Mouse (Mus musculus): ENCODE measurements around the gene Hspb3. TPM values are rescaled to one million over a fixed set of nuclear protein-coding genes. Genes with fewer than 3 reads are reported as not detected.

The Hspb3 gene
- total RNA-seq (2021), result 1 to 10 TPM in 1 of 2 experiments, under 1 TPM in 1; 0.92 to 1.8 TPM
- long read RNA-seq, experiment 1, partial matches to known transcripts, result 0 of 2 reads
- long read RNA-seq, experiment 1, other reads (novel, unspliced or antisense), result 0 of 2 reads
- long read RNA-seq, experiment 2, result 0 reads

DNA sequence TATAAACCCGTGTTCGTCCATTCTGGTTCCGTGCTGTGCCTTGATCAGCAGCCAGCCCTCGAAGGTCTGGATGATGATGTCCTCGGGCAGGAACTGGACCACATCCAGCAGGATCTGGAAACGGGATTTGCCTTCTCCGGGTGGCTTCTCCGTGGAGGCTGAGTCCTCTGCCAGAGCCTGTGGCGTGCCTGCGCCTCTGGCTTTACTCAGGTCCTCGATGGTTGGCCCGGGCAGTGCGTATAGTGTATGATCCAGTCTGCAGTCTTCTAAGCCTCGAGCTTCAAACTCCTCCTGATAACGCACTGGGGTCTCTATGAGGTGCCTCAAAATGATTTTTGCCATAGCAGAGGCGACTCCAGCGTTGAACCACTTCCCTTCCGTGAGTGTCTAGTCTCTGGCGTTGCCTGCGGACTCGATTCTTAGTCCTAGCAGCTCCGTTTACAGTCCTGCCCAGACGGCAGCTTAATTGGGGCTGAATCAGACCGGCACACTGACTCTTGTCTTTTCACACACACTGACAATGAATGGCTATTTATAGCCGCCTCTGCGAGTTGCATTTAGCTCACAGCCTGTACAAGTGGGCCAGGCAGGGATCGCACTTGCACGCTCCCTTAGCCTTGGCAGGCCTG, at the start of gene Hspb3:
Gene Hspb3 (minus strand): TSS at position 526 of the 629 bp plus-strand sequence.
- DNase-seq (ENCODE audit: low spot score in 2 of 2), result no peak

DNA sequence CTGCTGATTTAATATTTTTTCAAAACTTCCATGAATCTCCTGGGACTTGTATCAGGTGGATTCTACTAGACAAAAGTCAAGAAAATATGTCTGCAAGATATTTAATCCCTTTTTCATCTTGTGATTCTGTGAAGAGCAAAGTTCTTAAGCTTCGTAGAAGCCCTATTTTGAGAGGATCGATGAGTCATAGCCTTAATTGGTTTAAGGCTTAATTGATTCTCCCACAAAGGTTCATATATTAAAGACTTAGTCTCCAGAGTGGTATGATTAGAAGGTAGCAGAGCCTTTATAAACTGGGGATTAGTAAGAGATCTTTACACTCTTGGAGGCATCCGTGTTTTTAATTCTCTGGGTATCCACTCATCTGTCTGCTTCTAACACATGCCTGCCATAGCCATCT, 49.7 kb upstream of the Hspb3 start:
- no peak for DNase-seq (ENCODE audit: low spot score in 2 of 2)

DNA sequence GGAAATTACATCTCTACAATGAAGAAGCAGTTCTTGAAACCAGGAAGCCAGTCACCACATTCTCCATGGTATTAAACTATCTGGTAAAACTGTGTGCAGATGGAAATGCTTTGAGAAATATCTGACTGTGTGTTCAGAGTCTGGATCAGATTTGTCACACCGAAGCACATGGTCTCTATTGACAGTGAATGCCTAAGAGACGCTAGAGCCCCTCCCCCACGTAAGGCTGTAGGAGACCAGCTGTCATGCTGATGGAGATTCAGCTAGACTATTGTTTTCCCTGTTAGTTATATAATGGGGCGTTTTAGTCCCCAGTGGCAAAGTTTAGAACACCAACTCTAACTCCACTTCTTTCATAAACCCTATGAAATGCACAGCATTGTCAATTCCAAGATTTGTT, 42.7 kb upstream of the Hspb3 start:
- no peak for DNase-seq (ENCODE audit: low spot score in 2 of 2)

DNA sequence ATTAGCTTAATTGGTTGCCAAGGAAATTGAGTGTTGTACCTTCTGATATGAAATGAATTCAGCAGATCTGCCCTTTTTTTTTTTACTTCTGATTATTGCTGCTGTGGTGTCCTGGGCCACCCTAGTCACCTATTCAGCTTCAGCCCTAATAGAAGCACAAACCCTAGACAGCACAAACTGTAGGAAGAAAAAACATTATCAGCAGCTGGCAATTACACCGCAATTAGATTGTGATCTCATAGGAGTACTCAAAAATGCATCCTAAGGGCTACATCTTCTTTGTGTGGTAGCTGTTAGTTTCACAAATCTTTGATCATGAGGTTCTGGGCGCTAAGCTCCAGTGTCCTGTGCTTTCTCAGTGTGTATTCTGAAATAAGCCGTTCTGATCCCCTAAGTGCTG, 37.7 kb upstream of the Hspb3 start:
- no peak for DNase-seq (ENCODE audit: low spot score in 2 of 2)

DNA sequence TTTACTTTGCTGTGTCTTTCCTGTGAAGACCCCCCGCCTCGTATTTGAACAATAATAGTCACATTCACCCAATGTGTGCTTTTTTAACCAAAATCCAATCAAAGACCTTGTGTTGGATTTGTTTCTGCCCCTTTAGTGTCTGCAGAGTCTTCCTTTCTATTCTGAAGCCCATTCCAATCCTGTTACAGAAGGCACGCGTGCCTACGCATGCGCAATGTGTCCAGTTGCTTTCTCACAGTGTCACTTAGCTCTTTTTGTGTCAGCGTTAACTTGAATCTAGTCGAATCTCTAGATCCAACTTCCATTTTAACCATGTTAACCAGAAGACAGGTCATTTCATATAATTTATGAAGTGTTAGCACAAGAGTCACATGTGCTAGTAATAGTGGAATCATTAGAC, 36.5 kb upstream of the Hspb3 start:
- DNase-seq (ENCODE audit: low spot score in 2 of 2), result no peak

DNA sequence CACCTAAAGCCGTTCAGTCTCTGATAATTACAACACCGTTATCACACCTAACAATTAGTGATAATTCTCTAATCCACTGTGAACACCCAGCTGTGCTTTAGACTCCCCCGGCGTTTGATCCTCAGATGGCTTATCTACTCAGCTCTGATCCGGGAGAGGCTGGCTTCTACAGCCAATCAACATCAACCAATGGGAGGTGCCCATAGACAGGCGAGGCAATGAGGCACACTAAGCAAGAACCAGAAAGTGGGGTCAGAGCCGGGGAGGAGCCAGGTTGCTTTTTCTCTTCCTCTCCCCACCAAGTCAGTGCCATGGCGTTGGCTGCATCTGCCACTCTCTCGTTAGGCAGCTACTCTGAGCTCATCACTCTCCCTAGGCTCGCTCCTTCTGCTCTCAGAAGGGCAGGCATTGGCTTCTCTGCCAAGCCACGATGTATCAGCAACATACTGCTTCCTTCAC, 36.0 kb upstream of the Hspb3 start:
- DNase-seq (ENCODE audit: low spot score in 2 of 2), result no peak

DNA sequence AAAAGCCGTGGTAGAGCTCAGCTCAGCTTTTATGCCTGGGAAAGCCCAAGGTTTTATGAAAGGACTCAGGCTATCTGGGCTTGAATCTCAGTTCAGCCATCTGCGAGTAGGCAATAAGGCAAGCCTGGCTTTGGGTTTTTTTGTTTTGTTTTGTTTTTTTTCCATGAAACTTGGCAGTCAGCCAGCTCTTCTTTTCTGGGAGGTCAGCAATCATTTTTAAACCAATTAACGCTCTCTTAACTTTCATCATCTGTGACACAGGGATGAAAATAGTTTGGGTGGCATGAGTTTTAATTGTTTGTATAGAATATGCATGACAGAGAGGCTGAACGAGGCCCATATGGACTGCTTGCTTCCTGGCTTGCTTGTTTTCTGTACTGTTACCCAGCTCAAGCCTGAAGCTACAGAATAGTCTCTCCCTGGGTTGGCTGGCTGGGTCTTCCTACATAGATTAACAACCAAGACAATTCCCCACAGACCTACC, 33.4 kb upstream of the Hspb3 start:
- DNase-seq (ENCODE audit: low spot score in 2 of 2), result no peak

DNA sequence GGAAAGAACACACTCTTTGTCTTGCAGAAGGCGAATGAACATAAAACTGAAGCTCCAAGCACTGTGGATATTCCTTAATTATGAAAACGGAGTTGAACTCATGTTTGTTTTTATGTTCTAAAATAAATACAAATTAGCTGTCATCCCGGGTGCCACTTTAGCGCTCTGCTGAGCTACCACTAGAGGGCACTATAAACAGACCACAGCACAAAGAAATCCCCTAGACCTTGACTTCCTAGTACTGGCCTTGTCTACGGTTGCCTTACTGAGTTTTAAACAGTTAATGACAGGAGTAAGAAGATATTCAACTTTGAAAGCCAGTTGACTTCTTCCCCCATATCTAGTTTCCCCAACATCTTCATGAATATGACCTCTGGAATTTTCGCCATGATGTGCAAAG, 29.9 kb upstream of the Hspb3 start:
- DNase-seq (ENCODE audit: low spot score in 2 of 2), result no peak

DNA sequence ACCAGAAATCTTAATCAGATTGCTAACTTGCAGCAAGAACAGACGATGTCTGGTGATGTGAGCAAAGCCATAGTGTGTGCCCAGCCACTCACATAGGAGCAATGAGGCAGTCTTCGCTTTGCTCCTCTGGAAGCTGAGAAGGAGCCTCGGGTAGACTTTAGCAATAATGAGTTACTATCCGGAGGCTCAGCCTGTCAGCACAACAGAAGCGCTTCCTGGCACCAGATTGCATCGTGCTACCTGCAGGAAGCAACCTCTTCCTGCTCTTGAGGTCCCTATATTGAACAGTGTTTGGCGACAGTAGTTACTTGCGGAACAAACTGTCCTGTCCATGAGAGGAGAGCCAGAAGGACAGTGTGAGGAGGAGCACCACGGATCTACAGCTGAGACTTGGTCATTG, 28.2 kb upstream of the Hspb3 start:
- DNase-seq (ENCODE audit: low spot score in 2 of 2), result no peak

DNA sequence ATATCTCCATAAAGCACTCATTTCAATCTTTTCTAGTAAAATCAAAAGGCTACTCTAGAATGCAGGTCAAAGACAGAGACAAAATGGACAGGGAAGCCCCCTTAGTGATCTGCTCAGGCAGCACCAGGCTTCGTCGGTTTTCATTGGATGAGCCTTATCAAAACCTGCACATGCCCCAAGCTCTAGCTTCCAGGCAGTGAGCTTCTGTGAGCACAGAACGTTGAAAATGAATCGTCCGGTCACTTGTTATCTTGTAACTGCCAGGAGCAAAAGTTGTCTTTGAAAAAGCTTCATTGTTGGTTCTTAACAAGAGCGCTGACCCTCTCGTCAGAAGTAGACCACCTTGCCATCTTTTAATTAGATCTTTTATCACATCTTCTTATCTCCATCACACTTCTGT, 26.4 kb upstream of the Hspb3 start:
- DNase-seq (ENCODE audit: low spot score in 2 of 2), result no peak

DNA sequence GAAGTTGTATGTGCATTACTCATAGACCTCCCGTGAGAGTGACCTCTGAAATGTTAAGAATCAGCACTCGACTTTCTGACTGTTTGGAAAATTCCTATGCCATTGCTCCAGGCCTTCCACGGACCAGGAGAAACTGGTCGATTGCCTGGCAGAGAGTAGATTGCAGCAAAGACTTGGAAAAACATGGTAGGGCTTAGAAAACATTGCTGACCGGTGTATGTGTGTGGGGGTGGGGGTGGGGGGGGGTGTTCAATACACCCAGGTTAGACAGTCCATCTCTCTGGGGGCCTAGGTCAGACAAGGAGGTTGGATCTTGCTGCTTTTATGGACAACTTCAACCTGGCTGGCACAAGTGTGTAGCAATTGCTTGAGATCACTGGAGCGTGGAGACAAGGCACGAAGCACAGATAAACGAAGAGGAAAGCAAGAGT, 23.2 kb upstream of the Hspb3 start:
- DNase-seq (ENCODE audit: low spot score in 2 of 2), result no peak

DNA sequence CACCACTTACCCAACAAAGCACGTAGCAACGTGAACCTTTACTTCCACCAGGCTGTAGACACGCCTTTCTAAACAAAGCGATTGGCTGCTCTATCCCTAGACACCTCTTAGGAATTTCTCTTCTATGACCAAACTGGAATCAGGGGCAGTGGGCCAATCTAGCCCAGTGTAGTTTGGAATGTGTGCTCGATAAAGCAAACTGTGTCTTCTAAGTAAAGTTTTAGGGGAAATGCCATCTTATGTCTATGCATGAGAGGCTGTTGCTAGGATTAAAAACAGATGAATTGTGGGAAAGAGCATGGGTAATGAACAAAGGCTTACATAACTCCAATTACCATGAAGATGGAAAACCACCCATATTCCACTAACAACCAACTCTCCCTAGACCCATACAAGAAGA, 19.3 kb upstream of the Hspb3 start:
- no peak for DNase-seq (ENCODE audit: low spot score in 2 of 2)

DNA sequence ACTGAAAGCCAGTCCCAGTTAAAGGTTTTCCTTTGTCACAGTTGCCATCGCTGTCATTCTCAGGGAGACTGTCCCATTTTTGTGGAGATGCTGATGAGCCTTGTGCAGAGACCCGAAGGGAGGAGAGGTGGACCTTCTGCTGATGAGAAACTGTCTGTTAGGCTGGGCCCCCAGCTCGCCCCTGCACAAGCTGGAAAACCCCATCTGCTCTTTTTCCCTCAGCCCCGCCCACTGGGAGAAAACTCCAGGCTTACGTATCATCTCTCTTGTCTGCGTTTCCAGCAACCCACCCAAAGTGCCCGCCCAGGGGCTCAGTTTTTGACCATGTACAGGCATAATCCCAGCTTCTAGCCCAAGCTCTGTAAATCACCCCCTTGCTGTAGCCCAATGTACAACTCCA, 17.2 kb upstream of the Hspb3 start:
- no peak for DNase-seq (ENCODE audit: low spot score in 2 of 2)

DNA sequence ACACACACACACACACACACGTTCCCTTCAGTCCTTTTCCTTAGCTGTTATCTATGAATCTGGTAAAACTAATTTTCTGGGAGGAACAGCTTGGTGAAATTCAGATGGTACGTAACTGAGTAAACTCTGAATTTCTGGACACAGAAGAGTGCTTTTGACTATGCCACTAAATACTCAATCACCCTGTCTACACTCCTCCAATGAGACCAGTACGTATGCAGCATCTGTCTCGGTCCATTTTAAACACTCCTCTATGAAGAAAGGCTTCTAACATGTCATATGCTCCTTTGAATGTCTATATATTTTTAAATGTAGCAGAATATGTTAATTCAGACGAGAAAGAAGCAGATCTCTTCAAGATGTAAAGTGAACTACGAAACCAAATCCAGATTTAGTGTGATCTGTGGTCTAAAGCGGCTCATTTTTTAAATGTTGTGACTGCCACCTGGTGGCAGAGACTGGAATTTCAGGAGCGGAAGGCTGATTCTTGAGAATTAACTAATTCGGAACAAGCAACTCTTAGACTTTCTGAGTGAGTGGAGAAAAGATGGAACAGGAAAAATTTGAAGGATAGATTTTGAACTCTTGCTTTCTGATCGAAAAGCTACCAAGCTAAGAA, 6.1 kb upstream of the Hspb3 start:
- no peak for DNase-seq (ENCODE audit: low spot score in 2 of 2)

DNA sequence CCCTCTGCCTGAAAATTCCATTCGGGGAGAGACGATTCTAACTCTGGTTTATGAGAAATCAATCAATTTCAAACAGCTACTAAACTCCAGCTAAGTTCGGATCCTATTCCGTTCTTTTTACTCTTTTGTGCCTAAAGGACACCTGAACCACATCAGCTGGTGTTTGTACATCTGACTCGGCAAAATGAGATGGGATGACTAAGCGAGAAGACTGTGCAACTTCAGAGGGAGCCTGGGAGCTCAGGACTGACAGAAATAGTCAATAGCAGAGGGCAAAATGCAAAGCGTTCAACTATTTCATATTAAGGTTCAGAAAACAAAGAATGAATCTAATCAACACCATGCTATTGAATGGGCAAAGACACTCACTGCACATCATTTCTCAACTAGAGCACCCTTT, 407 bp upstream of the Hspb3 start:
- DNase-seq (ENCODE audit: low spot score in 2 of 2), result no peak

DNA sequence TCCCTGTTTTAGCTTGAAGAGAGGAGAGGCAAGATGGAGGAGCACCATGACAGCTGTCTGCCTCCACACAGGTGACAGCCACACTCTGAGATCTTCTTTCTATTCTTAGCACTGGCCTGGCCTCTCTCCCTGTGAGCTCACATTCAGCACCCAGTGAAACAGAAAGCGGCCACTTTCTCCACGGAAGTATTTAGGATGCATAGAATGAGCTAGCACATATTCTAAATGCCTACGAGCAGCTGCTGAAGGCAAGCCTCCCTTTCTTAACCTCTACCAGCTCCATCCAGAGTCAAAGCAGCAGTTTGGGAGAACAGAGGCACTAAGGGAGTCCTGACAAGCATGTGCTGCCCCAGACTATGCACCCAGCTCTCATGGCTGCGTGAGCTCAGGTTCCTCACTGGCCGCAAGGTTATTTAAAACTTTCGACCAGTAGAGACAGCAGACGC, 1.6 kb downstream of the Hspb3 start:
- no peak for DNase-seq (ENCODE audit: low spot score in 2 of 2)

DNA sequence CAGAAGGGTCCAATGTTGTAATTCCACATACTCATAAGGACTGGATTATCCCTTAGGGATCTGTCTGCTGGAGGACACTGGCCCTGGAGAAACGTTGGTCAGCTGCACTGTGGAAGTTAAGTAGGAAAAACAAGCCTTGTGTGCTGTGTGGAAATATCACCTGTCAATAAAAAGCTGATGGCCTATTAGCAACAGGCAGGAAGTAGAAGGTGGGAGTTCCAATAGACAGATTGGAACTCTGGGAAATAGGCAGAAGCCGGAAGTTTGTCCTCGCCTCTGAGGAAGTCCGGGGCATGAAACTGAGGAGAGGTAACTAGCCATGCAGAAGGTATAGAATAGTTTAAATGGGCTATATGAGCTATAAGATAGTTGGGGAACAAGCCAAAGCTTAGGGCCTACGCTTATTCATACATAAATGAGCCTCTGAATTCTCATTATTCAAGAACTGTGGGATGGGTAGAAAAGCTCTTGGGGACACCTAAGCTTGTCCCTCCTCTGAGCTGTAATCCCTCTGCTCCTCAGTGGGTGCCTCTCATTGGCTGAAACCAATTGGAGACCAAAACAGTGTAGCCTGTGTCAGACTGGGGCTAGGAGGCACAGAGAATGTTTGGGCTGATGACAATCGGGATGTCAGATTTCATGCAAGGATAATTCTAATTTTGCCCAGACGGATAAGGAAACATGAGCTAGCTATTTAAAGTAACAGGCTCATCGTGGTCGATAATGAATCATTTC, 2.7 kb downstream of the Hspb3 start:
- no peak for DNase-seq (ENCODE audit: low spot score in 2 of 2)

DNA sequence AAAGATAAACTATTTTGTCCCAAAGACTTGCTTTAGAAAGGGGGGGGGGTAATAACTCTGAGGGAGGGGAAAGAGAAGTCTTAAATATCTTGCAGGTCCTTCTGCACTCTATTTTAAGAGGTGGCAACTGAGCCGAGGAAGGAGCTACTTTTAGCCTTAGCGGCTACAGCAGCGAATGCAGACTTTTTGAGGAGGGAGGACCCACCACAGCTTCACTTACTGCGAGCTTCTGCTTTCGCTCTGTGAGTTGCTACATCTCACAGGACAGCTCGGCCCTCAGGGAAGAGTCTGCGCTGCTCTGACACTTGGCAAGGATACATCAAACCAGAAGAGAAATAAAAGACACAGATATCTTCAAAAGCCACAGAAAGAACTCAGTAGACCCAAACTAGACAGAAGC, 6.3 kb downstream of the Hspb3 start:
- DNase-seq (ENCODE audit: low spot score in 2 of 2), result no peak

DNA sequence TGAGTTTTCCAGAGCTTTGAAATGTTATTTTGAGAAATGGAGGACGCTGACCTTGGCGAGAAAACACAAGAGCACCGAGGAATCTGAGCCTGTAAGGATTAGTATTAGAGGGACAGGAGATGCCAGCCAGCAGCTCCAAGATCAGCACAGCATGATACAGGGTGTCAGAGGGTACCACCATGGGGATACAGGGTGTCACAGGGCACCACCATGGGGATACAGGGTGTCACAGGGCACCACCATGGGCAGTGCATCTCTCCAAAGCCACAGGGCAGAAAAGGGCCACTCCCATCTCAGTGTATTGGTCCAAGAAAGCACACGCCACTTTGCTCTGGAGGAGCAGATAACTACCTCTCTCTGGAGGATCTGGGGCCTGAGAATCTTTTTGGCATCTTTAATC, 6.8 kb downstream of the Hspb3 start:
- no peak for DNase-seq (ENCODE audit: low spot score in 2 of 2)

DNA sequence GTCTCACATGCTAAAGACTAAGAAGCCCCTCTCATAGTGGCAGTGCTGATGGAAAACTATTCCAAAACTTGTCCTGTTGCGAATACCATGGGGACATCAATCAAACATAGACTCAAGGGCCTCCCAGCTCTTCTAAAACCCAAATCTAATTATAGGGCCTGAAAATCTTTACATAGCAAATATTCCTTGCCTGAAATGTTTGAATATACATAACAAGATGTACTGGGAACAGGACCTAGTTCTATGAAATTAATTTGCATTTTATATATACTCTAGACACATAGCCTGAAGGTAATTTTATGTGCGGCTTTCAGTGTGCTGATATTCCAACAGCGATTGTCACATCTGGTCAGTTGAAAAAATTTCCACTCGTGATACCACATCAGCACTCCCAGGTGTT, 8.0 kb downstream of the Hspb3 start:
- no peak for DNase-seq (ENCODE audit: low spot score in 2 of 2)

DNA sequence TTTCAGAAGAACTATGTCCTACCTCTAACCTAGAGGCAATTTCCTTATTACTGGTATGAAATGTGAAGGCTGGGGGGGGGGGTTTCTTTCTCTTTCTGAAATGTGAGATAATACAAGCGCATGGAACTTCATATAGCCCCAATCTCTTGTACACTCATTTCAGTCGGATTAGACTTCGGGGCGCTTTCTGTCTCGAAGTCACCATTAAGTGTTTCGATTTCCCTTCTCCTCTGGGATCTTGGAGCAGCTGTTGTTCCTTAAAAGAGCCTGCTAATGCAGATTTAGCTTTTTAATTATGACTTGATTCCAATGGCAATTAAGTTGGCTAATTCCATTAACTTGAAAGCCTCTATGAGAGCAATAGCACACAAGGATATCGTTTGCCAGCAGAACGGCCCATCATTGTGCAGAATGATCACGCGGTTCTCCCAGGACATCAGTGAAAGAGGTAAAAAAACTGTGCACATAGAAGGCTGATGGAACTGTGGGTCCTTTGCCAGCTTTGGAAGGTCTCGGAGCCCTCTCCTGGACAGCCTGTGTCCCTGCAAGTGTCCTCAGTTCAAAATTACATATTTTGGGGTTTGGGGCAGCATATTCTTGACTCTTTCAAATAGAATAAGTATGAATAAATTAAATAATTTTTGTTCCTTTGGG, 22.4 kb downstream of the Hspb3 start:
- DNase-seq (ENCODE audit: low spot score in 2 of 2), result no peak

DNA sequence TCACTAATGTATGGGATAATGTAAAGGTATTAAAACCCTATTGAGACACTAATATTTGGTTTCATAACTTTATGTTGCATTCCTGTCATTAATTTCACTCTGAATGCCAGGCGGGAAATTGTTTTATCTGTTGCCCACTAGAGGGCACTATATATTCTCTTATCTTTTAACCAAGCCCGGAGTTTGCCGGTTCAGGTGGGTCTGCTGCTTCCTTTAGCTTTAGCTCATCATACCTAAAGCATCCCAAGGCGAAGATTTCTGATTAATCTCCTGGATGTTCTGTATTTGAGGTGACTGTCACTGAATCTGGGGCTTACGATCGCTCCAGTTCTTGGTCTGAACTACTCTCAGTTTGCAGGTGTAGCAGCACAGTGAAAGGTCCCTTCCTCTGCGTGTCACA, 24.6 kb downstream of the Hspb3 start:
- DNase-seq (ENCODE audit: low spot score in 2 of 2), result no peak

All from adrenal gland, postnatal 4 days (tissue).